Mouse (Mus musculus) testis, adult 2 months (tissue): ENCODE results near the gene Snap91. TPM values are rescaled to one million over a fixed set of nuclear protein-coding genes. Genes with fewer than 3 reads are reported as not detected.
A peak's percentile ranks its signal among the peaks of the same experiment; 100 is the strongest.

Experiments
- H3K27ac ChIP-seq: fragments of 200-500 bp; 2 replicates; pipeline ENCODE4 v1.5.1; 2012; ENCODE audit warnings: low read depth, low read length; ENCODE audit not compliant: control insufficient read depth, insufficient read depth
- H3K27me3 ChIP-seq: fragments of 200-500 bp; 2 replicates; pipeline ENCODE4 v1.6.1; 2012; ENCODE audit warnings: mild to moderate bottlenecking, low read length, moderate library complexity; ENCODE audit not compliant: control insufficient read depth, insufficient read depth
- H3K36me3 ChIP-seq: fragments of 200-500 bp; 2 replicates; pipeline ENCODE4 v1.6.1; 2012; ENCODE audit warnings: mild to moderate bottlenecking, low read length; ENCODE audit not compliant: control insufficient read depth, insufficient read depth
- H3K4me1 ChIP-seq: fragments of 200-500 bp; 2 replicates; pipeline ENCODE4 v1.6.1; 2012; ENCODE audit warnings: low read length; ENCODE audit not compliant: control insufficient read depth, insufficient read depth
- H3K4me3 ChIP-seq: fragments of 200-500 bp; 2 replicates; pipeline ENCODE4 v1.5.1; 2012; ENCODE audit warnings: low read depth, mild to moderate bottlenecking, low read length, moderate library complexity, mixed read lengths; ENCODE audit not compliant: control insufficient read depth
- CTCF ChIP-seq: fragments of 200-500 bp; IDR thresholded peaks from 2 replicates; pipeline ENCODE4 v1.5.1; 2012; ENCODE audit warnings: low read depth, mild to moderate bottlenecking, inconsistent platforms, low read length, moderate library complexity; ENCODE audit not compliant: control insufficient read depth, insufficient read depth, insufficient replicate concordance
- POLR2A ChIP-seq: fragments of 200-500 bp; IDR thresholded peaks from 2 replicates; pipeline ENCODE4 v1.6.1; 2012; ENCODE audit warnings: low read depth, mild to moderate bottlenecking, inconsistent platforms, low read length, moderate library complexity; ENCODE audit not compliant: control insufficient read depth
- polyA plus RNA-seq: library from polyadenylated mRNA; depleted of rRNA; stranded (reverse); fragments of >200 nt; gene quantifications from 2 replicates; pipeline ENCODE4 v1.2.3, GENCODE M21; 2012

The Snap91 gene
- polyA plus RNA-seq, 1 experiment: 1.2 TPM

DNA sequence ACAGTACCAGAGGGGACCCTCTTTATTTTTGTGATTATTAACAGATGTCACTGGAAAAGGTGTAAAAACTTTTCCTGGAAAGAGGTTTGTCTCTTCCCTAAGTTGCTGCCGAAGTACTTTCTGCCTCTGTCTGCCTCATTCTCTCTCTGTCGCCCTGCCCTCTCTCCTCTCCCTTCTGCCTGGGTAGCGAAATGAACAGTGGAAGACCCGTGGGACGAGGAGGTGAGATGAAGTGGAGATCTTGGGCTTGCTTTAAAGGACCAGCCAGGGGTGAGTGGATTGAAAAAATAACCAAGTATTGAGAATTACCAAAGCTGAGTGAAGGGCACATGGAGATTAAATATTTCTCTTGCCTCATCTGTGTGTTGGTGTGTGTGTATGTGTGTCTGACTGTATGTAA is 136.4 kb downstream of the Snap91 start:
- Histone ChIP-seq H3K36me3 (no peaks in the 10 kb centered on the region), H3K27me3 (no peaks in the 10 kb centered on the region), H3K4me1 (peaks cover 10% of the 10 kb centered on the region), H3K4me3 (peak overlapping the region; percentile 0), H3K27ac (peak overlapping the region; percentile 2; the same call in 1 of the 2 replicates)
- TF ChIP-seq POLR2A (no peak), CTCF (no peak)

DNA sequence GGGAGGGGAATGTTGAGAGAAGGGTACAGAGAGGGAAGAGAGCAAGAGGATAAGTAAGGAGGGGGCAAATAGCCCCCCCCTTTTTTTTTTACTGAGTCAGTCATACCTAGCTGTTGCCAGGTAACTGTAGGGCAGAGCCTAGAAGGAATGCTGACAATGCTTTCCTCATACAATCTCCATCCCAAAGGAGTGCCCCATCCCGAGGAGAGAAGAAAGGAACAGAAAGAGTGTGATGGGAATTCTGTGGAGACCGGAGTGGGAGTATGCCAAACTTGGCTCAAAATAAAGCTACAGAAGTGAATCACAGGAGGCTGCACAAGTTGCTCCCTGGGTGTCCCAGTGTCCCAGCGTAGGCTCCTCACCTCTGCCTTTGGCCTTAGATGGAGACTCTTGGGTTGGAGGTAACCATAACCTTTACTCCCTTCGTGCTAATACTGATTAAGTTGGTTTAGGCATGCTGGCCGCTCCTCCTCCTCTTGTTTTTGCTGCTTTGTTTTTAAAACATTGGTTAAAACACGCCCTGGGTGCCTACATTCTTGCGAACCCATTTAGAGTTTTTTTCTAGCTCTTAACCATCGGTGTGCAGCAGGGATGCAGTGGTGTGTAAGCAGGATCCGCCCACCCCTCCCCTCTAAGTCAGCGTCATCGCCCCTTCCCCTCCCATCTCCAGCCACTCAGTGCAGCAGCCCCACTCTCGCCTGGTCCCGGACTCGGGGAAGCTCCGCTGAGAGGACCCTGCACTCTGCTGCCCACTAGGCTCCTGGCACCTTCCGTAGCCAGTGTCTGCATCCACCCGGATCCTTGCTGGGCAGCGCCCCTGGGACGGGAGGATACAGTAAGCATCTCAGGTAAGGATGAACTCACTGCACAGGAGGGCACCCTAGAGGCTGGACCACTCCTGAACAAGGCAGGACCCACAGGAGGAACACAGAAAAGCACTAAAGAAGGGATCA is 137.2 kb downstream of the Snap91 start, which contains the start of gene Prss35:
Gene Prss35 (plus strand): TSS at position 691 of the 953 bp plus-strand sequence.
- peak within 1 kb of the TSS; percentile 66 for H3K27ac ChIP-seq
- H3K4me1 ChIP-seq: peaks cover 10% of the 10 kb centered on the region
- H3K27me3 ChIP-seq: no peaks in the 10 kb centered on the region
- TF ChIP-seq POLR2A (no peak), CTCF (no peak)
- peak within 1 kb of the TSS; percentile 71 for H3K4me3 ChIP-seq
- H3K36me3 ChIP-seq: no peaks in the 10 kb centered on the region

DNA sequence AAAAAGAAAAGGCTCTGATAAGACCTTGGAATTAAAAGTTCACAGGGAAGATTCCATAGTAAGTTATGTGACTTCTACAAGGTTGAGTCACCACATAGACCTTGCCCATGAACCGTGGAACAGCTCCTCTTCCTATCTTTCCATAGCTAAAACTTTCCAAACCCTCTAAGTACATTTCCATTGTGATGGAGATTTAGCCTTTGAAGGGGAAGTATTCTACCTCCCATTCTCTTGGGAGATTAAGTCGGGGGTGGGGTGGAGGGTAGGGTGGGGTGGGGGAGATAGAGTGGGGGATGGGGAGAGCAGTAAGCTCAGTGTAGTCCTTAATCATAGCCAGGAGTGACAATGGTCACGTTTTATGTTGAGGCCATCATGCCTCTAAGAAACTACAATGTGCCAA is 140.5 kb downstream of the Snap91 start:
- Histone ChIP-seq H3K4me3 (no peak overlapping the region), H3K27ac (no peak overlapping the region), H3K27me3 (no peaks in the 10 kb centered on the region), H3K4me1 (peaks cover 10% of the 10 kb centered on the region), H3K36me3 (no peaks in the 10 kb centered on the region)
- no peak for TF ChIP-seq POLR2A
- TF ChIP-seq CTCF: no peak

DNA sequence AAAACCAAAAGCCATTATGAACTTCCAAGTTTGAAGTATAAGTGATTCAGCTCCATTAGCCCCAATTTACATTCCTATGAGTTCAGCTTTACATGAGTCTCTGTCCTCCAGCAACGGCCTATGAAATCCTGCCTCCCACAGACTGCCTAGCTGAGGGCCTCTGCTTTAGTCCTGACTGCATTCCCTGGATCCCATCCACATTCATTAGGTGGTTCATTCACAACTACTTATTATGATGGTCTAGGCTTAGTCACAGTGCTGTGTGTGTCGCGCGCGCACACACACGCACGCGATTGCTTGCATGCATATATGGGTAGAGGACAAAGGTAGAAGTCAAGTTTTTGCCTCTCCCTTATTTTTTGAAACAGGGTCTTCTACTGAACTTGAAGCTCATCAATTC is 141.7 kb downstream of the Snap91 start:
- Histone ChIP-seq H3K27ac (no peak overlapping the region), H3K4me1 (peaks cover 8% of the 10 kb centered on the region), H3K36me3 (no peaks in the 10 kb centered on the region), H3K4me3 (no peak overlapping the region), H3K27me3 (no peaks in the 10 kb centered on the region)
- no peak for TF ChIP-seq CTCF
- no peak for TF ChIP-seq POLR2A

DNA sequence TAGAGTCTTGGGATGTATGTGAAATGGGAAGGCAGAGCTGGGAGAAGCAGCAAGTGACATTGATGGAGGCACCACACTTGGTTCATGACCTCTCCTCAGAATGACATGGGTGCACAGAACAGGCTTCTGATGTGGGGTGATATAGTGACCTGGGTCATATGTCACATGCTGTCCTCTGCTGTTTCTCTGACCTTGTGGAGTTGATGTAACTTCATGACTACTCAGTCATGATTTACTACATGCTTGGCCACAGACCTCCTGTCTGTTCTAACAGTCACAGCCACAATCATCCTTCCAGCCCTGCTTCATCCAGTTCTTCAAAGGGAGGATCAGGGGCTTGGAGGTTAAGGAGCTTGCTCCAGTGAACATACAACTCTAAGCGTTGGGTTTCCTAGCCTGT is 142.4 kb downstream of the Snap91 start:
- Histone ChIP-seq H3K27me3 (no peaks in the 10 kb centered on the region), H3K4me1 (peaks cover 3% of the 10 kb centered on the region; the same call in 1 of the 2 replicates), H3K4me3 (no peak overlapping the region), H3K36me3 (no peaks in the 10 kb centered on the region), H3K27ac (no peak overlapping the region)
- TF ChIP-seq POLR2A (no peak), CTCF (no peak)

DNA sequence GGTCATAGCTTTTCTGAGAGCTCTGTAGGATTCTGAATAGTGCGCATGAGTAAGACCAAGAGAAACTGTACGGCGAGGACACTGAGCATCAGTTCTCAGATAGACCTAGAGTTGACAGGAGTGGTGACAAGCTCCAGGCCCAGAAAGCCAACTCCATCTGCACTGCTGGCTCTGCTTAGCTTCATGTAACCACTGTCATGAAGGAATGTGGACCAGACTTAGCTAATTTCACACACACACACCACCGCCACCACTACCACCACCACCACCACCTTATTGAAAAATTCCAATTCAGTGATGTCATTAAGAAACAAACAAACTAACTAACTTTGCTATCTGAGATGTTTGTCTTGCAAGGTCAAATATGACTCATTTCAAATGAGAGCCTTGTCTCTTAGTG is 143.5 kb downstream of the Snap91 start:
- Histone ChIP-seq H3K27me3 (no peaks in the 10 kb centered on the region), H3K4me3 (no peak overlapping the region), H3K4me1 (no peaks in the 10 kb centered on the region), H3K36me3 (no peaks in the 10 kb centered on the region), H3K27ac (no peak overlapping the region)
- TF ChIP-seq POLR2A (no peak), CTCF (no peak)

DNA sequence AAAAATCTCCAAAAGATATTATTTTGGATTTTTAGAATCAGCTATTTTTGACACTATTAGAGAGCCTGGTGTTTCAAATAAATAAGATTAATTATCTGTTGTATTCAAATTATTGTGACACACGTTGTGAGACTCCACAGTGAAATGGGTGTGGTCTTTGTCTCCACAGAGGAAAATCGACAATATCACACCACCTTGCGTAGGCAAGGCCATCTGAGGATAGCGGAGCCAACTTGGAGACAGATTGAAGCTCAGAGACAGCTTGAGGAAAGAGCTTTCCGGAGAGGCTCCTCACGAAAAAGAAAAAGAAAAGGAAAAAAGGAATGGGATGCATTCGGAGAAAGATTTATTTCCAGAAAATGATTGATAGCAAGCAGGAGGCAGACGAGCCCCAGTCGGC is 145.7 kb downstream of the Snap91 start:
- H3K4me3 ChIP-seq: no peak overlapping the region
- TF ChIP-seq POLR2A (no peak), CTCF (no peak)
- H3K4me1 ChIP-seq: no peaks in the 10 kb centered on the region

DNA sequence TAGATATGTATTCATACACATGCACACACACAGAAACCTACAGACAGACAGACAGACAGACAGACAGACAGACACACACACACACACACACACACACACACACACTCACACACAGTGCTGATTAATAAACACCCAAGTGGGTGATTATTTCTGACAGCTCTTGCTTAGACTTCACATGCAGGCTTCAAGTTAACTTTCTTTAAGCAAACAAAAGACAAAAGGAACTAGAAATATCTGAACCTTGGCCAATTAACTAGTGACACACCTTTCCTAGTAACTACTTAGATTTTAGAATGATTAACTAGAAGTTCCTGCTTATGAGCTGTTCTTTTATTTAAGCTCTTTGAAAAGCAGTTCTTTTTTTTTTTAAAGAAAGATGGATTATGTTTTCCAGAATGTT is 146.1 kb downstream of the Snap91 start:
- Histone ChIP-seq H3K4me1 (no peaks in the 10 kb centered on the region), H3K36me3 (no peaks in the 10 kb centered on the region), H3K4me3 (no peak overlapping the region), H3K27me3 (no peaks in the 10 kb centered on the region), H3K27ac (no peak overlapping the region)
- no peak for TF ChIP-seq CTCF
- TF ChIP-seq POLR2A: no peak

More for the DNA sequence above, 145.7 kb downstream of the Snap91 start:
- H3K36me3 ChIP-seq: no peaks in the 10 kb centered on the region
- no peak overlapping the region; the same call in 1 of the 2 replicates for H3K27ac ChIP-seq
- no peaks in the 10 kb centered on the region for H3K27me3 ChIP-seq
